Mouse (Mus musculus) spleen, adult 2 months (tissue): ENCODE data around the gene Zfp664. TPM values are rescaled to one million over a fixed set of nuclear protein-coding genes. Genes with fewer than 3 reads are reported as not detected.

ENCODE experiments used
- DNase-seq, 2 experiments: peaks; one replicate each; pipeline versions ENCODE4 v3.0.0 to v3.0.0-alpha.2; 2012 to 2021; ENCODE audit warnings: low spot score in 2 of 2, low read depth in 1 of 2
- H3K27ac ChIP-seq: fragments of 200-500 bp; 2 replicates; pipeline ENCODE4 v1.5.1; 2012; ENCODE audit warnings: low read length, inconsistent platforms; ENCODE audit not compliant: insufficient read depth
- H3K27me3 ChIP-seq: fragments of 200-500 bp; 2 replicates; pipeline ENCODE4 v1.6.1; 2012; ENCODE audit warnings: mild to moderate bottlenecking, moderate library complexity, low read length, inconsistent platforms; ENCODE audit not compliant: control insufficient read depth, insufficient read depth
- H3K36me3 ChIP-seq: fragments of 200-500 bp; 2 replicates; pipeline ENCODE4 v1.6.1; 2012; ENCODE audit warnings: mild to moderate bottlenecking, low read length, inconsistent platforms; ENCODE audit not compliant: control insufficient read depth, insufficient read depth
- H3K4me1 ChIP-seq: fragments of 200-500 bp; 2 replicates; pipeline ENCODE4 v1.6.1; 2011; ENCODE audit warnings: inconsistent platforms; ENCODE audit not compliant: control insufficient read depth, insufficient read depth, insufficient read length
- H3K4me3 ChIP-seq: fragments of 200-500 bp; 2 replicates; pipeline ENCODE4 v1.5.1; 2011; ENCODE audit warnings: mild to moderate bottlenecking, inconsistent platforms; ENCODE audit not compliant: insufficient read depth, insufficient read length; ENCODE audit errors: extremely low read depth
- CTCF ChIP-seq: fragments of 200-500 bp; IDR thresholded peaks from 2 replicates; pipeline ENCODE4 v1.5.1; 2011; ENCODE audit warnings: mild to moderate bottlenecking, inconsistent platforms; ENCODE audit not compliant: insufficient read depth, insufficient read length, insufficient replicate concordance; ENCODE audit errors: extremely low read depth
- POLR2A ChIP-seq: fragments of 200-500 bp; IDR thresholded peaks from 2 replicates; pipeline ENCODE4 v1.6.1; 2011; ENCODE audit warnings: low read depth, low read length, inconsistent platforms
- WGBS: fragments of 180-500 bp; shearing (Covaris S2); methylation state at CpG from one replicate; pipeline ENCODE4 v1.1.7; 2018; 5-methylcytosine and 5-hydroxymethylcytosine counted together
- polyA plus RNA-seq: library from polyadenylated mRNA; depleted of rRNA; stranded (reverse); fragments of >200 nt; gene quantifications from 2 replicates; pipeline ENCODE4 v1.2.3, GENCODE M21; 2012

Gene Zfp664
- polyA plus RNA-seq, 1 experiment = 7.9 TPM

- Histone ChIP-seq H3K27ac (peak overlapping the region; percentile 50; the same call in 1 of the 2 replicates), H3K27me3 (peaks cover 12% of the 10 kb centered on the region), H3K36me3 (no peaks in the 10 kb centered on the region), H3K4me1 (peaks cover 11% of the 10 kb centered on the region), H3K4me3 (peak overlapping the region; percentile 98)
- 2% methylated on average over 76 of the region's 88 CpGs for WGBS
- TF ChIP-seq CTCF = no peak
- no peak for TF ChIP-seq POLR2A
- peak in 1 of 2 experiments; percentile 22 for DNase-seq
Observed at GRCm38 (mm10) chr5:124862871-124863741, 615 bp downstream of the Zfp664 start.

- peak; percentile 68; the same call in 1 of the 2 replicates for TF ChIP-seq CTCF
- no peak for TF ChIP-seq POLR2A
- no peak overlapping the region for H3K4me3 ChIP-seq
- no peak overlapping the region for H3K27ac ChIP-seq
- WGBS = 53% methylated on average over 4 of the region's 4 CpGs
- no peaks in the 10 kb centered on the region for H3K36me3 ChIP-seq
- DNase-seq = peak; percentile 41 to 63
- H3K27me3 ChIP-seq = no peaks in the 10 kb centered on the region
- H3K4me1 ChIP-seq = no peaks in the 10 kb centered on the region; the same call in 1 of the 2 replicates
Observed at GRCm38 (mm10) chr5:124868981-124869380, 6.5 kb downstream of the Zfp664 start.

GRCm38 (mm10) chr5:124872033-124872432, 9.5 kb downstream of the Zfp664 start:
- TF ChIP-seq POLR2A (no peak), CTCF (no peak)
- Histone ChIP-seq H3K27me3 (no peaks in the 10 kb centered on the region), H3K4me1 (no peaks in the 10 kb centered on the region; the same call in 1 of the 2 replicates), H3K27ac (no peak overlapping the region), H3K4me3 (no peak overlapping the region), H3K36me3 (no peaks in the 10 kb centered on the region)
- no peak for DNase-seq
- 93% methylated on average over 2 of the region's 2 CpGs for WGBS

GRCm38 (mm10) chr5:124873096-124873495, 10.6 kb downstream of the Zfp664 start:
- H3K4me1 ChIP-seq = no peaks in the 10 kb centered on the region; the same call in 1 of the 2 replicates
- H3K27ac ChIP-seq = peak overlapping the region; percentile 12; the same call in 1 of the 2 replicates
- DNase-seq = no peak
- TF ChIP-seq POLR2A (no peak), CTCF (no peak)
- H3K27me3 ChIP-seq = no peaks in the 10 kb centered on the region
- H3K36me3 ChIP-seq = no peaks in the 10 kb centered on the region
- H3K4me3 ChIP-seq = no peak overlapping the region
- WGBS = 47% methylated on average over 3 of the region's 3 CpGs

- no peak for TF ChIP-seq POLR2A
- Histone ChIP-seq H3K36me3 (no peaks in the 10 kb centered on the region), H3K4me3 (no peak overlapping the region), H3K27me3 (no peaks in the 10 kb centered on the region), H3K4me1 (no peaks in the 10 kb centered on the region; the same call in 1 of the 2 replicates), H3K27ac (no peak overlapping the region)
- DNase-seq = no peak
- 97% methylated on average over 6 of the region's 6 CpGs for WGBS
Observed at GRCm38 (mm10) chr5:124873890-124874601, 11.6 kb downstream of the Zfp664 start.

GRCm38 (mm10) chr5:124879251-124879650, 16.8 kb downstream of the Zfp664 start:
- no peaks in the 10 kb centered on the region for H3K4me1 ChIP-seq
- H3K27ac ChIP-seq = no peak overlapping the region
- TF ChIP-seq POLR2A = no peak
- no peak for TF ChIP-seq CTCF
- 86% methylated on average over 4 of the region's 4 CpGs for WGBS
- no peaks in the 10 kb centered on the region for H3K27me3 ChIP-seq
- no peak overlapping the region for H3K4me3 ChIP-seq
- H3K36me3 ChIP-seq = no peaks in the 10 kb centered on the region
- DNase-seq = no peak
